Mouse (Mus musculus) fat pad, adult 2 months (tissue): ENCODE results near the gene Olfr796.

Experiments used
- DNase-seq: peaks from one replicate; pipeline ENCODE4 v3.0.0-alpha.2; 2011; ENCODE audit warnings: low read depth, low spot score; ENCODE audit errors: extremely low read depth

The Olfr796 gene

GRCm38 (mm10) chr10:129612470-129612869 lies at the start of gene Olfr796:
Gene Olfr796, minus strand, starts transcription at chr10:129612570.
- DNase-seq = no peak

GRCm38 (mm10) chr10:129657394-129657793 lies 45.0 kb upstream of the Olfr796 start, which contains the start of gene Olfr800:
Gene Olfr800, plus strand, starts transcription at chr10:129657694.
- no peak for DNase-seq

- no peak for DNase-seq
Measured at GRCm38 (mm10) chr10:129651763-129652162, 39.4 kb upstream of the Olfr796 start.

- no peak for DNase-seq
Measured at GRCm38 (mm10) chr10:129637184-129637583, 24.8 kb upstream of the Olfr796 start, which contains the start of gene Olfr799. Gene Olfr799, plus strand, starts transcription at chr10:129637484.

GRCm38 (mm10) chr10:129627834-129628233 lies 15.5 kb upstream of the Olfr796 start, which contains the start of gene Olfr798:
Gene Olfr798, minus strand, starts transcription at chr10:129627934.
- DNase-seq = no peak

- no peak for DNase-seq
Measured at GRCm38 (mm10) chr10:129623251-129623650, 10.9 kb upstream of the Olfr796 start.

GRCm38 (mm10) chr10:129621724-129622123 lies 9.4 kb upstream of the Olfr796 start:
- no peak for DNase-seq

GRCm38 (mm10) chr10:129577066-129577465 lies 35.3 kb downstream of the Olfr796 start:
- no peak for DNase-seq

- DNase-seq = no peak
Measured at GRCm38 (mm10) chr10:129567355-129567754, 45.0 kb downstream of the Olfr796 start, which contains the start of gene Olfr794. Gene Olfr794, plus strand, starts transcription at chr10:129567655.
